Mouse (Mus musculus) mouse trophoblast stem cell (cell line): ENCODE measurements around the gene Taf3.

ENCODE experiments used
- in situ Hi-C, 2 experiments: fragments of 300-500 bp; cut with MseI, MboI; formaldehyde crosslinking; loops; 2 replicates in 1 of 2; 3 replicates in 1 of 2; pipeline ENCODE4 v1.15.1; 2025

Gene Taf3

GRCm38 (mm10) chr2:9879493-9879892, 168.9 kb downstream of the Taf3 start:
- in situ Hi-C loops: loop anchor here in 1 of 2 experiments (25.0 kb wide), 1 partner anchor 417 kb away; no protein-coding TSS in a partner anchor

- in situ Hi-C loops: loop anchor here in 1 of 2 experiments (25.0 kb wide), 1 partner anchor 417 kb away; no protein-coding TSS in a partner anchor
These were observed 169.3 kb downstream of the Taf3 start for GRCm38 (mm10) chr2:9879092-9879491.

GRCm38 (mm10) chr2:9878564-9879081, 169.8 kb downstream of the Taf3 start:
- in situ Hi-C loops: loop anchor here in 1 of 2 experiments (25.0 kb wide), 1 partner anchor 416 kb away; no protein-coding TSS in a partner anchor

GRCm38 (mm10) chr2:9877966-9878563, 170.3 kb downstream of the Taf3 start:
- in situ Hi-C loops: loop anchor here in 1 of 2 experiments (25.0 kb wide), 1 partner anchor 416 kb away; no protein-coding TSS in a partner anchor

GRCm38 (mm10) chr2:9877326-9877690, 171.1 kb downstream of the Taf3 start:
- in situ Hi-C loops: loop anchor here in 1 of 2 experiments (25.0 kb wide), 1 partner anchor 415 kb away; no protein-coding TSS in a partner anchor

- in situ Hi-C loops: loop anchor here in 1 of 2 experiments (25.0 kb wide), 1 partner anchor 414 kb away; no protein-coding TSS in a partner anchor
These were observed 171.6 kb downstream of the Taf3 start for GRCm38 (mm10) chr2:9876621-9877325.

GRCm38 (mm10) chr2:9875676-9876357, 172.6 kb downstream of the Taf3 start:
- in situ Hi-C loops: loop anchor here in 1 of 2 experiments (25.0 kb wide), 1 partner anchor 414 kb away; no protein-coding TSS in a partner anchor

GRCm38 (mm10) chr2:9875220-9875619, 173.2 kb downstream of the Taf3 start:
- in situ Hi-C loops: loop anchor here in 1 of 2 experiments (25.0 kb wide), 1 partner anchor 413 kb away; no protein-coding TSS in a partner anchor

- in situ Hi-C loops: loop anchor here in 1 of 2 experiments (25.0 kb wide), 1 partner anchor 412 kb away; no protein-coding TSS in a partner anchor
These were observed 173.8 kb downstream of the Taf3 start for GRCm38 (mm10) chr2:9874467-9875219.

GRCm38 (mm10) chr2:9873757-9874156, 174.6 kb downstream of the Taf3 start:
- in situ Hi-C loops: no loop called here

- in situ Hi-C loops: no loop called here
These were observed 175.7 kb downstream of the Taf3 start for GRCm38 (mm10) chr2:9872682-9873081.

- in situ Hi-C loops: no loop called here
These were observed 176.6 kb downstream of the Taf3 start for GRCm38 (mm10) chr2:9871798-9872197.

- in situ Hi-C loops: no loop called here
These were observed 177.2 kb downstream of the Taf3 start for GRCm38 (mm10) chr2:9871141-9871716.

GRCm38 (mm10) chr2:9867092-9867825, 181.1 kb downstream of the Taf3 start:
- in situ Hi-C loops: no loop called here
